Mouse (Mus musculus) right cerebral cortex, adult 2 months (tissue): Measurements from ENCODE around the gene Syt15.

Source experiments
- DNase-seq, 2 experiments: peaks; one replicate each; pipeline ENCODE4 v3.0.0; 2021 to 2022; ENCODE audit warnings: low spot score in 2 of 2

Gene Syt15

DNA sequence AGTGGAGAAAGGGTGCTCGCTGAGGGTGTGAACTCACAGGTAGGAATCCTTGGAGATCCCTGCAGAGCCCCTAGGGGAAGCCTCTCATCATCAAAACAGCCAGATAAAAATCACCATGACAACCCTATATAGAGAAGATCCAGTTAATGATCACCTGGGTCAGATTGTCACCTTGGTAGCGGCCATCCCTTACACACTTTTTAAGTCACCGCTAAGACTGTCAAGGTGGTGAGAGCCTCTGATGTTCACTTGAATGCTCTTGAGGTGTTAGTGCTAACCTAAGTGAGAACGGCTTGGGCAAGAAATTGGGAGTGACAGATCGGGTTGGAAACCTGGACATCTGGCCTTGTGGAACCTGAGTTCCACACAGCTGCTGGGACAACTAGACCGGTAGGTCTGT is at the start of gene Syt15:
Gene Syt15 (plus strand): TSS at position 301 of the 400 bp plus-strand sequence.
- DNase-seq: no peak

DNA sequence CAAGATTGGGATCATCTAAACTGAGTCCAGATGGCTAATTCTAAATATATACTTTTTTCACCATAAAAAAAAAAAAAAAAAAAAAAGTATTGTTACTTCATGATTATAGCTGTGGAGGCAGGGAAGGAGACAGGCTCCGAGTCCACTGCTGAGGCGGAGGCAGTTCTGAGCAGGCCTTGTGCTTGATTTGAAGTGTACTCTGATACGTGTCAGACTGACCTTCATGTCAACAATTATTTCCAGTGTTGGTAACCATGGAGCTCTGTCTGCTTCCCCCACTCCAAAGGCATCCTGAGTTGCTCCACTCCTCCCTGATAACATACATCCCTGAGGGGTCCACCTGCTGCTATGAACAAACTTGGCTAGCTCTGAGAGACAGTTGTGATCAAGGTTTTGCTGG is 48.3 kb upstream of the Syt15 start:
- no peak for DNase-seq

DNA sequence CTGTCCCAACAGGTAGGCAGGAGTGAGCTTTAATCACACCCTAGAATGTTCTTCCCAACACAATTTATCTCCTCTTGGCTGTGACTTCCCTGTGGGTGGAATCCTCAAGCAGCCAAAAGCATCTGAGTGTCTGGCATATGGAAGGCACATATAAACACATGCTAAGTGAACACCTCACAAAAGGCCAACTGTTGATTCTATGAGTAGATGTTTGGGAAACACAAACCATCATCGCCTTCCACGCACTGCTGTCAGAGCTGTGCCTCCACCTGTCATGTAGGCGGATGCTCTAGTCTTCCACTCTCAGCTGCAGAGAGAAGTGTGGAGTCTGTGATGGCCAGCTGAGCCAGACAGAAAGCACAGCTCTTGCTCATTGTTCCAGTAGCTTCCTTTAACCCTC is 40.0 kb upstream of the Syt15 start:
- DNase-seq: peak; percentile 80 to 81

DNA sequence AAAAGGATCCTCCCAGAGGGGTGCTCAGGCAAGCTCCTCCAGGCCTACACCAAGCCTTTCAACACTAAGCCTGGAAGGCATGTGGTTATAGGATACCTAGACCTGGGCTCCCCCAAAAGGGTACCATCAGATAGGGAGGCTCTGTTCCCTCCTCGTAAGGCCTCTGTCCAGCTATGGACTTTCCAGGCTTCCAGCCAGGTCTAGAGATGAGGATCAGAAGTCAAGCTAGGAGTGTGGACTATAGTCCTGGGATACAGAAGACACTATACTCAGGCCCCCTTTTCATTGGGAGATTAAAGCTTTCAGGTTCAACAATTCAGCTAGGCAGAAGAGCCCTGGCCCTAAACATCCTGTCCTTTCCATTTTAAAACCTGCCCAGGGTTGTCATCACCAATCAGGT is 36.3 kb upstream of the Syt15 start:
- DNase-seq: no peak

DNA sequence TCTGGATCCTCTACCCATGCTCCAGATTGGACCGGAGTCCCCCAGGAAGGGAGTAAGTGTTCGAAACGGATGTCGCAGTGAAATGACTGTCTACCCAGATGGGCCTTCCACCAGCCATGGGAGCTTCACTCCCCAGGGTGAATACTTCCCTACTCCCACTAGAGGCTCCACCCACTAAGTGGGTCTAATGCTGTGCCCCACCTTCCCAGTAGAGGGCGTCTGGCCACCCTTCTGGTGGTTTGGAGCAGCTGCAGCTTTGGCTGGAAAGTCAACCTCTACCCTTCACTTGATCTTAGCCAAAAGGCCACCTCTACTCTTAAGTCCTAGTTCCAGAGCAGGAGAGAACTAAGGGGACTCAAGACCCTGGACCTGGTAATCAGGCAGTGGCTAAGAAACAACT is 30.8 kb upstream of the Syt15 start:
- peak; percentile 26 to 31 for DNase-seq

DNA sequence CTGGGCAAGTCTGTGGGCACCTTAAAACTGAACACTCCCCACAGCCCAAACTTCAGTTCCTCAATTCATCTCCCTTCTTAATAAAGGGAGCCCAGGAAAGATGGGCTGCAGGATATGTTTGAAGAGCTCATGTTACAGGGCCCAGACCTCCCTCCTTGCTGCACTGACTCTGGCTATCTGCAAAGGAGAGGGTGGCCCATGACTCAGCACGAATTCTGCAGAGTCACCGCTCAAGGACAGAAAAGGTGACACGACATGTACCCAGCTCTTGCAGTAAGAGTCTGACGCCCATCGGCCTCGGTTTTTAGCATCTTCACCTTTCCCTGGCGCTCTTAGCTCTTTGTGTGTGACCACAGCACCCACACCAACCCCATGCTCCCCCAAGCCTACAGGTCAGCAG is 29.0 kb upstream of the Syt15 start:
- no peak for DNase-seq

DNA sequence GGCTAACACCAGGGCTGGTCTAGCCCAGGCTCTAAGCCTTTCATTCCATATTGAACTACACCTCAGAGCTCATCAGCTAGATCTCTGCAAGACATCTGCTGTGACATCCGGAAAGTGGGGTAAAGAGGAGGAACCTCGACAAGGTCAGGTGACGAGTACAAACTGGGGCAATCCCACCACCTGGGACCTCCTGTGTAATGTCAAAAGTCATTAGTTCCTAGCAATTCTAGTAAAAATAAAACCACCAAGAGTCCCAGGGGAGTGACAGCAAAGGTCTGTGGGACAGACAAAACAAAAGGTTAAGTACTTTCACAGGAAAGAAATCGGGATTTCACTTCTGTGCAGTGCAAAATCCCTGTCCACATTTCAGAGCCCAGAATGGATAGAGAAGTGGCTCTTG is 25.5 kb upstream of the Syt15 start:
- no peak for DNase-seq

DNA sequence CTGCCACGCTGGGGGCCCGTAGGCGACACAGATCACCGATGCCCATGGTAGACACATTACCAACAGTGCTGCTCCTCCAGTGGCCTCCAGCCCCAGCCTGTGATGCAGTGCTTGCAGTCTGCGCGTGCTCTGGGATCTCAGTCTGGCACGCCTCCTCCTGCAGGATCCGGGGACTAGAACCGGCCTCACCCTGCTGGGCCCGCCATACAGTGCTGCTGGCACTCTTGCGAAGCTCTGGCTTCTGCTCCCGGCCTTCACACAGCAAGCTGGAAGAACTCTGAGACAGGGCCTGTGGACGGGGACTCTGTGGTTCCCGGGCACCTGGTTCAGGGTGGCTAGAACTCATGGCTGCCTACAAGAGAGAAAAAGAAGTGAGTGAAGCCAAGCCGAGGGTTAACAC is 23.9 kb upstream of the Syt15 start:
- no peak for DNase-seq

DNA sequence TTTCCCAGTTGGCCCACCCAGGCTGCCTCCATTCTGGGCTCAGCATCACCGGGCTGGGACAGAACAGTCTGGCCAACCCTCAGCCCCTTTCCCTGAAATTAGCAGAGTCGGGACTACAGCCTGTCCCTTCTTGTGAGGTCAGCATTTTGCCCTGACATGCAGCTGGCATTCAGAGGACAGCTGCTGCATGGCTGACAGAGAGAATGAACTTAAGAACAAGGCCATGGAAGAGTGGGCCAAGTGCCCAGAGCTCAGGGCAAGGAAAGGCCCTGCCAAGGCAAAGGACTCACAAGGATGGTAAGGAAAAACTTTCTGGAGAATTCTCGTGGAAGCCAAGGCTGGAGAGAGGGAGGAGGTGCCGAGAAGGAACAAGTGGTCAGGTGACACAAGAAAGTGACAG is 22.7 kb upstream of the Syt15 start:
- no peak for DNase-seq

DNA sequence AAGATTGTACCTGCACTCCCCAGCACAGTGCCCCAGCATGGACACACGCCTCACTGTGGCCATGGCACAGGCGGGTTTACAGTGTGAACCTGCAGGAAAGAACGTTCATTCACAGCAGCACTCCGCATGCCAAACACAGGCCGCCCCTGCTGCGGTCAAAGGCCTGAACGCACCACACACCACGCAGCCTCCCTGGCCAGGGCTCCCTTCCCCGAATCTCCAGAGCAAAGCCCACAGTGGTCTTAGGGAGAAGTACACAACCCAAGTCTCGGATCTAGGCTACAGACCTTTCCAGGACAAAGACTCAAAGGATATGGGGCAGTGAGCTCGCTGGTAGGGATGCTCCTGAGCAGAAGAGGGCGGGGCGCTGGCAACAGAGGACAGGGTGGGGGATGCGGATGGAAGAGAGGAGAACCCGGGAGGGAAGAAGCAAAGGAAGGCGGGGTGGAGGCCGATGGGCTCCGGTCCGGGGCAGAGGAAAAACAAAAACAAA is 18.6 kb upstream of the Syt15 start:
- DNase-seq: peak in 1 of 2 experiments; percentile 11

DNA sequence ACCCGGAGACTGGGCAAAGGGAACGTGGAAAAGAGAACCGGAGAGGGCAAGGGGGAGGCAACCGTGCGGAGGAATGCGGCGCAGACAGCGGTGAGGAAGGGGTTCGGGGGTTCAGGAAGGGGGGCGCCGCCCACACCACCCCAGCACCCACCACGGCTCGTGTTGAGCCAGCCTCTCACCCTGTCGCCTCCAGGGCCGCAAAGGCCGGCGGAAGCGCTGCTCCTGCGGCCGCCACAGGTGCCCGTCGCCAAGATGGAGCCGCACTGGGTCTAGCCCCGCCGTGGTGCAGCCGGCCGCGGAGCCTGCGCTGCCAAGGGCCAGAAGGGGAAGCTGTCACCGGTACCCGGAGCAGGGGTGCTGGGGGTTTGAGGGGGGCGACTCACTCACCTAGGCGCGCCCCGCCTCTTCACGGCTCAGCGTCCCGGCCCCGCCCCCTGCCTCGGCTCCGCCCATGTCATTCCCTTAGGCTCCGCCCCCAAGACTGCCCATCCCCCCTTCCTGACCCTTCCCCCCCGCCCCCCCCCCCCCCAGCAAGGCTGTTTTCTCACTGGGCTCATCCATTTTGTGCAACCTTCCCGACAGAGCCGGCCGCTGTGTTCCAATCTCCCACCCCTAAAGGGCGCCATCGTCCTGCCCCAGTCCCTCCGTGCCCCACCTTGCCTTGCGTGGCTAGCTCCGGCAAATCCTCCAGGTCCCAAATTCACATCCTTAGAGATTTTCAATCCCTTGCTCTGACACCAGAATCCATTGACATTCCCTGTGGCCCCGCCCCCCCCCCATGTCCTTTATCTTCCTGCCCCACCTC is 18.0 kb upstream of the Syt15 start, which contains the start of gene Gprin2:
Gene Gprin2 (minus strand): TSS at position 423 of the 805 bp plus-strand sequence.
- peak; percentile 9 to 22 for DNase-seq

DNA sequence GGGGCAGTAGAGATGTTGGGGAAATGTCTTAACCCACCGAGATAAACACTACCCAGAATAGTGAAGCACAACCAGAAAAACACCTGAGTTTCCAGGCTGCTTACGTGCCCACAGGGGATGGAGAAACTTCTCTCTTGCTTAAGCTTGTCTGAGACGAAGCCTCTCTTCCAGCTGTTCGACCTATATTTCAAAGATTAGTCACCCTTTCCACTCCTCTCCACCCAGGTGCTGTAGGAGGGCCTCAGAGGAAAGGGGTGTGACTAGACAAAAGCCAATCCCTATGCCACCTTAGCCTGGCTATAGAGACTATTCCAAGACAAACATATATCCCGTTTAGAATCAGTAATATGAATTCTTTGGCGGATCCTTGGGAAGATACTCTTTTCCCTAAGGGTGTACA is 11.4 kb upstream of the Syt15 start:
- no peak for DNase-seq

DNA sequence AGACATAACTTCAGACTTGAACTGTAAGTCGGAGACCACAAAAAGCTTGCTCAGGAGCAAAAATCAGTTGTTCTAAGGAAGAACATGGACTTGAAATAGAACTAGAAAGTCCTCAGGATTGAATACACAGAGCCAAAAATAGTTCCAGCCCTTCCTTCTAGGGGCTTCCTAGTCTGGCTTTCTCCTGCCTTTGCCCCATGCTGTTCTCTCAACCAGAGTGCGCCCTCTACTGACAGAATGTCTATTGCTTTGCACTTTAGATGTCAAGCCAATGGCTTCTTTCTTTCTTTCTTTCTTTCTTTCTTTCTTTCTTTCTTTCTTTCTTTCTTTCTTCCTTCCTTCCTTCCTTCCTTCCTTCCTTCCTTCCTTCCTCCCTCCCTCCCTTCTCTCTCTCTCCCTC is 10.7 kb upstream of the Syt15 start:
- peak; percentile 30 to 61 for DNase-seq

DNA sequence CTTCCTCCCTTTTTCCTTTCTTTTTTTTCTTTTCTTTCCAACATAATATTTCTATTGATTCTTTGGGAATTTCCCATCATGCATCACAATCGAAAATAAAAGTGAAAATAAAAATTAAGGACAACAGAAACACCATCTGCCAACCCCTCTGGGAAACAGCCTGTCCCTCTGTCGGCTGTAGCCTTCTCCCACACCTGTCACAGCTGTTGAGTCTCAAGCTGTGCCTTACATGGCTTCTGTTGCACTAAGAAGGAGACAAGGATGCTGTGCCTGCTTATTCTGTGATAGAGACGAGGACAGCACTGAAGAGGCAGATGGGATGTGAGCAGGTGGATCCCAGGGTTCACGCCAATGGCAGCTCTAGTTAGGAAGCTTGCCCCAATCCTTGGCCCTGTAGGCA is 10.3 kb upstream of the Syt15 start:
- no peak for DNase-seq

DNA sequence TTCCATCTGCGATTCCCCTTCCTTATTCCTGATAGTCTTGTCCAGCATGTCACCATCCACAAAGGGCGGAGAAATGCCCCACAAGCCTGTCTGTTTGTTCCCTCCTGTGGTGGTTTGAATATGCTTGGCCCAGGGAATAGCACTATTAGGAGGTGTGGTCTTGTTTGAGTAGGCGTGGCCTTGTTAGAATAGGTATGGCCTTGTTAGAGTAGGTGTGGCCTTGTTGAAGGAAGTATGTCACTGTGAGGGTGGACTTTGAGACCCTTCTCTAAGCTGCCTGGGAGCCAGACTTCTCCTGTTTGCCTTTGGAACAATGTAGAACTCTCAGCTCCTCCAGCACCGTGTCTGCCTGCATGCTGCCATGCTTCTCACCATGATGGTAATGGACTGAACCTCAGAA is 9.5 kb upstream of the Syt15 start:
- no peak for DNase-seq

DNA sequence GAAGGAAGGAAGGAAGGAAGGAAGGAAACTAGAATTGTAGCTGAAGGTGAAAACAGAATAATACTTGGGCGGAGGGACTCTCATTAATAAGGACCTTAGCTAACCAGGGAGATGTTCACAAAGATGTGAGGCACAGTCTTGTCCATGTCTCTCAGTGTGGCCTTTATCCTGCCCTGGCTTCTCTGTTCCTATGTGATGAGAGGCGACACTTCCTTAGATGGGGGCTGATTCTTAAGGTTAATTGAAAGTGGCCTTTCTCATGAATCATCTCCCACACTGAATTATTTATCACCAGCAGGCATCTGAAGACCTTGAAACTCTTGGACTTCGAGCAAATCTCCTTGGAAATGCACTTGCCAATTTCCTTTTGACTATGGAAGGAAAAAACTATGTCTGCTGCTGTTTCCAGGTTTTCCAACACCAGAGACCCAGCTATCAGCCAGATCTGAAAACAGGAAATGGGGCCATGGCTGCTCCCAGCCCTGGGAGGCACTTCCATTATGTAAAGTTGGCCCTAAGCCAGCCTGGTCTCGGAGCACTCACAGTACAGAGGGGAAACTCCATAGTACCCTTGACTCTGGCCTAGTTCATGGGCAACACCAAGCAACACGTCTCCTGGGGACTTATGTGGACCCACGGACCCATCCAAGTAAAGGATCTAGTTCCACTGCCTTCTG is 3.8 kb upstream of the Syt15 start:
- DNase-seq: no peak

DNA sequence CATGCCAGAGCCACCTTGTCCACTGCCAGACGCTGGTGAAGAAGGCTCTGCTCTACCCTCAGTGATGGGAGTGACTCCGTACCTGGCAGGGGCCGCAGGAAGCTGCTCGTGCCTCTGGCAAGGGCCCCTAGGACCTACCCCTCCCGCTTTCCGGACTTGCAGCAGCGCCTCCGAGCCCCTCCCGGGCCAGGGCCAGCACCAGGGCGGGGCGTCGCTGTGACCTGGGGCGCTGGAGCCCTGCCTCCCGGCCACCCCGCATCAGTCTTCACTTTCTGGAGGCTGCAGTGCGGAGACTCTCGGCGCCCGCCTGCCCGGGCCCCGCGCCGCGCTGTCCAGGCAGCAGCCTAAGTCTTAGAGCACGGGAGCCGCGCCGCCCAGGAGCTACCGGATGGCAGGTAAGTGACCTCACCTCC is 397 bp downstream of the Syt15 start:
- DNase-seq: no peak

DNA sequence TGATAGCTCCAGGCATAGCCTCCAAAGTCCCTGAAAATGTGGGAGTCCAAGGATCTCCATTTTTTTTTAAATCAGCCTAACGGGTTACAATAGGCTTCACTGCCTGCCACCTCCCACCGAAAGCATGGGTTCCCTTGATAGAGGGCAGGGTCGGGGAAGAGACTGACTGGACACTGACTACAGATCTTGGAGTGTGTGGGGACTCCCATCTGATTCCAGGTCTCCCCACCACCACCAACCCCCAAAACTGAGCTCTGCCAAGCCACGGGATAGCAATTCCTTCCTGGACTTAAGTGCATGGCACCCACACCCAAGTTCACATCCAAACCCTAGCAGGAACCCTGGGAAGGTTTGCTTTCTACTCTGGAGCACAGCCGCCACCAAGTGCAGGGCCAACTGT is 1.0 kb downstream of the Syt15 start:
- no peak for DNase-seq

DNA sequence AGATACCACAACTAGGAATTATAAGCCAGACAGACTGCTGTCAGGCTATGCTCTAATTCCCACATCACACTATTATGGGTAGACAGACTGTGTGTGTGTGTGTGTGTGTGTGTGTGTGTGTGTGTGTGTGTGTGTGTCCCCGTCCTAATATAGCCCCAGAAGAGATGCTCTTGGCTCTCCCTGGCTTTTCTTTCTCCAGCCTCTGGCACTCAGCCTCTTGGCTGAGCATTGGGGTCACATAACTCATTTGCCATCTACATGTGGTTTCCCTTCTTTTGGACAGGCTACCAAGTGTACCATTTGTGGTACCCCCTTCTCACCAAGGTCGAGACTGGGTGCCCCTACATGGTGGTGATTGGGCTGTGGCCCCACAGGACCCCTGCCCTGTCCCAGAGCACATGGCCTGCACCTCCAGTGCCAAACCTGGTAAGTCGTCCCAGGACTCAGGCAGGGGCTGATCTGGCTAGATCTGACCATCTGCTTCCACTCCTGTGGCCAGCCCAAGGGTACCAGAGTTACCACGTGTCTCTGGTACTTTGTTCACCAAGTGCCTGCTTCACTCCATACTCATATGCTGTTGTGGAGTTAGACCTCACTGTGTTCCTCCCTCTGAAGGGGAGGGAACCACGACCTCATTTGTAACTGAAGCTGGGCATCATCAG is 2.2 kb downstream of the Syt15 start:
- DNase-seq: no peak

DNA sequence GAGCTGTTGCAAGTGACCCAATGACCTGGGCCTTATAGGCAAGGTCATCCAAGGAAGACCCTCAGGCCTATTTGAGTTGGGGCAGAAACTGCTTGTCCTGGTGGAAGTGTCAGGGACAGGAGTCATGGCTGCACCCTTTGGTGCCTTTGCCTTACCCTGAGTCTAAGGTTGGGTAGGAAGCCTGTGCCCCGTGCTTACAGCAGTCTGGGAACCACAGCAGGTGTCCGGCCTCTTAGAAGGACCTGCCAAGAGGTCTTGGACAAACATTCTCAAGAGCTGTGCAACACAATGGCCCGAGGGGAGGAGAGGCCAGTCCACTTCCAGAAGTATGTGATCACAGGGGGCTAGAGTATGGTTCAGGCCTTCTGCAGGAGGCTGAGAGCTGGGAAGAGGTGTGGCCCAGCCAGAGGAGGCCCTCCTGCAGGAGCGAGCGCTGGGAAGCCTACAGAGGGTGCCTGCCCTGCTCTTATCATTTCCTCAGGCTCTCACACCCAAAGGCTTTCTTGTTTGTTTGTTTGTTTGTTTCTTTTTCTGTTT is 4.0 kb downstream of the Syt15 start:
- DNase-seq: no peak

DNA sequence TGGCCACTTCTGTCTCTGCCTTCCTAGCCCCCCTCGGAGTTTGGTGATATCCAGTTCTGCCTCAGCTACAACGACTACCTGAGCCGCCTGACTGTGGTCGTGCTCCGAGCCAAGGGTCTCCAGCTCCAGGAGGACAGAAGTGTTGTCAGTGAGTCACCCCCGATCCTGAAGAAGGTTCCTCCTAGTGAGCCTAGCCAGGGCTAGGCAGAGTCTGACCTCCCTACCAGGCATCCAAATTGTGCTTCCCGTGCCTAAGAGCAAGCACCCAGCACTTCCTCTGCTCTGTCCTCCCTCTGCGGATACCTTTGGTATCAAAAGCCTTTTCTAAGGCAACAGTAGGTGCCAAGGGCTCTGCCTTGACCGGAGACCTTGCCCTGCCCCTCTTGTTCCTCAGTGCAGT is 6.6 kb downstream of the Syt15 start:
- DNase-seq: no peak

DNA sequence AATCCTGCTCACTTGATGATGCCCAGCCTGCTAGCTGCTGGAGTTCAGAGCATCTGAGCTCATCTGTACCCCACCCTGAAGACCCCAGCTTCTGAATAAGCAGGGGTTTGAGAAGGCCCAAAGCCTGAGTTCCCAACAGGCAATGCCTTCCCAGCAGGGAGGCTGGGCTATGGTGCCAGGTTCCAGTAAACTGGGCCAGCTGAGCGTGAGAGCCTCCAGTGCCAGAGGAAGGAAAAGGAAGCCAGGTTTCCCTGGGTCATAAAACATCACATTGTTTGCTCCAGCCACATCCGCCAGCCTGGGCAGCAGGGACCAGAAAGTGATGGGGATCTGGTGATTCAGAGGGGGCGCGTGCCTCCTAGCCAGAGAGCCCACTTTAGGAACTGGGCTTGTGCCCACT is 7.2 kb downstream of the Syt15 start:
- DNase-seq: no peak
